Mouse (Mus musculus): ENCODE results near the gene Nlrp9c. TPM values are rescaled to one million over a fixed set of nuclear protein-coding genes. Genes with fewer than 3 reads are reported as not detected.
"Not testable (repeated sequence)": the region's sequence is repeated elsewhere in the genome, so short reads cannot be mapped to it uniquely, and the experiment has no call there.

Gene Nlrp9c
- polyA plus RNA-seq, 1 experiment = not detected

GRCm38 (mm10) chr7:26306926-26307325 is 96.6 kb downstream of the Nlrp9c start, which contains the start of gene Cyp2a4:
Gene Cyp2a4, plus strand, starts transcription at chr7:26307169.
- not testable (repeated sequence) for H3K27ac ChIP-seq (ENCODE audit: control insufficient read depth, insufficient read depth, low read depth, low read length, poor library complexity); H3K4me1 ChIP-seq (ENCODE audit: control insufficient read depth, insufficient read depth, low read length); H3K4me3 ChIP-seq (replicated peaks; ENCODE audit: control insufficient read depth, low read depth, low read length)
- WGBS = 58% methylated on average over 2 of the region's 2 CpGs

- 79% methylated on average over 8 of the region's 8 CpGs for WGBS
Measured at GRCm38 (mm10) chr7:26303429-26304166, 99.9 kb downstream of the Nlrp9c start.

More at GRCm38 (mm10) chr7:26303429-26304166, 99.9 kb downstream of the Nlrp9c start:
- not testable (repeated sequence) for H3K4me1 ChIP-seq (ENCODE audit: control insufficient read depth, insufficient read depth, low read length); H3K27ac ChIP-seq (ENCODE audit: control insufficient read depth, insufficient read depth, low read depth, low read length, poor library complexity); H3K4me3 ChIP-seq (replicated peaks; ENCODE audit: control insufficient read depth, low read depth, low read length)

Other genes with a start within 250 kb of the Nlrp9c start
- gene Cyp2b9, start 230.3 kb downstream of the Nlrp9c start, polyA plus RNA-seq (2011; ENCODE audit: insufficient read depth, insufficient read length, low replicate concordance, missing spikeins) = not detected in 2 replicates
- gene Vmn1r184, start 143.4 kb downstream of the Nlrp9c start, polyA plus RNA-seq (2011; ENCODE audit: insufficient read depth, insufficient read length, low replicate concordance, missing spikeins) = 0.42 TPM in 1 of 2 replicates, not detected in the other
- gene Cyp2a4, start 96.5 kb downstream of the Nlrp9c start, polyA plus RNA-seq (2011; ENCODE audit: insufficient read depth, insufficient read length, low replicate concordance, missing spikeins) = 2.2 TPM in 1 of 2 replicates, not detected in the other
- gene Nlrp4a, start 31.4 kb upstream of the Nlrp9c start, polyA plus RNA-seq (2011; ENCODE audit: insufficient read depth, insufficient read length, low replicate concordance, missing spikeins) = not detected in 2 replicates
- not detected in 2 replicates for gene Nlrp9a, start 131.3 kb upstream of the Nlrp9c start, polyA plus RNA-seq (2011; ENCODE audit: insufficient read depth, insufficient read length, low replicate concordance, missing spikeins)
- not detected in 2 replicates for gene Vmn1r185, start 214.8 kb upstream of the Nlrp9c start, polyA plus RNA-seq (2011; ENCODE audit: insufficient read depth, insufficient read length, low replicate concordance, missing spikeins)